Mouse (Mus musculus): ENCODE results near the gene Wwox. TPM values are rescaled to one million over a fixed set of nuclear protein-coding genes. Genes with fewer than 3 reads are reported as not detected.

The Wwox gene
- polyA plus RNA-seq, 1 experiment = 12.4 TPM

DNA sequence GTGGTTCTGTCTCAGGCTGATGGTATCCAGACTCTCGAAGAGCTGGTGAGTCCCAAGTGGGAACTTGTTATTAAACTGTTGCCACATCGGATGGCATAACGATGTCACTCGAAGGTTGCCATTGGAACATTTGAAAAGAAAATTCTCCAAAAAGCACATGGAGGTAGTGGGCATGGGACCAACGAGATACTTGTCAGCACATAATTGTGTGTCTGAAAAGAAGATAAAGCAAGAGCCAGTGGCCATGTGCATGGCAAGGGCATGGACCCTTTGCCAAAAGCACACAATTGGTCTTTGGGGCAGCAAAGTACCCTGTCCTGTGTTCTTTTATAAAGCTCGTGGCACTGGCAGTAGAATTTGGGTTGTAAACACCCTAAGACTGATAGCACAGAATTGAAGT lies 909.2 kb downstream of the Wwox start:
- peaks cover 4% of the 10 kb centered on the region; the same call in 1 of the 2 replicates for H3K4me1 ChIP-seq (ENCODE audit: control insufficient read depth, insufficient read depth, low read length)
- TF ChIP-seq CTCF (IDR thresholded peaks at IDR 0.05; ENCODE audit: low read depth, low read length) (no peak), POLR2A (IDR thresholded peaks at IDR 0.05; ENCODE audit: borderline replicate concordance, low read depth, low read length) (no peak)
- H3K4me3 ChIP-seq (ENCODE audit: insufficient read depth, low read length) = no peak overlapping the region
- H3K27ac ChIP-seq (ENCODE audit: insufficient read depth, low read depth, low read length) = no peak overlapping the region

DNA sequence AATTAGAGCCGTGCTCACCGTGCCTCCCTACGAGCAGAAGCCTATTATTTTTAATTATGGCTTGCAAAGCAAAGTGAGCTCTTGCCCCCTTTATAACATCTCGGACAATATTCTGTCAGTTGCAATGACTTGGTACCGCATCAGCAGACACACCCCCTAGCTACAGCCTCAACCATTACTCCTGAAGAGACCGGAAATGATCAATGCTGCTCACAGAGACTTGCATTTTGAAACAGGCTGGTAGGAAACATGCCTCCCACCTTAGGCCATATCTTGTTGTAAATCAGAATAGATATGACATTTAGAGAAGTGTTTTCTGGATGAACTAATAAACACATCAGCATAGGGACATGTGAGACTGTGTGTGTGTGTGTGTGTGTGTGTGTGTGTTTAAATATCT lies 911.3 kb downstream of the Wwox start:
- H3K27ac ChIP-seq (ENCODE audit: insufficient read depth, low read depth, low read length) = no peak overlapping the region
- H3K4me3 ChIP-seq (ENCODE audit: insufficient read depth, low read length) = no peak overlapping the region
- H3K4me1 ChIP-seq (ENCODE audit: control insufficient read depth, insufficient read depth, low read length) = peaks cover 4% of the 10 kb centered on the region; the same call in 1 of the 2 replicates
- no peak for TF ChIP-seq CTCF (IDR thresholded peaks at IDR 0.05; ENCODE audit: low read depth, low read length)
- TF ChIP-seq POLR2A (IDR thresholded peaks at IDR 0.05; ENCODE audit: borderline replicate concordance, low read depth, low read length) = no peak

DNA sequence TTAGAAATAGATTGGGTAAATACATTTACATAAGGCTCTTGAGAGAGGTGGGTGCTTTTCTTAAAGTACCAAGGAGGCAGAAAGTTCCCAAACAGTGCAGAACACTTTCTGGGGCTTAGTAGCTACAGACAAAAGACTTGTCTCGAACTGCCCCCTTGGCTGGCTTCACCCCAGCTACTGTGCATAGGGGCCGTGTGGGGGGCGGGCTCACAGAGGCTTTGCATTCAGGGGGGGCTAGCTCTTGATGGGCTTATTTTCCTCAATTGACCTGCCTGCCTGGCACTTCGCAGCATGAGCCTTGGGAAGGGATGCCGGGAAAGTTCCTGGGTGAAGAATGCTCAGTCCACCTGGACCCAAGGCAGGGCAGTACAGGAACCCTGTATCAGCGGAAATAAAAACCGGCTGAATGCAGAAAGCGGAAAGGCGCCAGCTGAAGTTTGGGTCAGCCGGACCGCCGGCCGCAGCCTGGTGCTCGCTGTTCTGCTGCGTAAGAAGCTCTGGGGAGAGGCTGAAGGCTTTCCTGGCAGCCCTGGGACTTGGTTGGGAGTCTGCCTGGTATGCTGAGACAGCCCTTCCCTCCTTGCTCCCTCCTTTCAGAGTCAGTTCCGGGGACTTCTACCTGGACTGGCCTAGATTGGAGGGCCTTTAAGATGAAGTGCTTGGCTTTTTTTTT lies 918.3 kb downstream of the Wwox start:
- no peaks in the 10 kb centered on the region for H3K4me1 ChIP-seq (ENCODE audit: control insufficient read depth, insufficient read depth, low read length)
- TF ChIP-seq CTCF (IDR thresholded peaks at IDR 0.05; ENCODE audit: low read depth, low read length) = no peak
- TF ChIP-seq POLR2A (IDR thresholded peaks at IDR 0.05; ENCODE audit: borderline replicate concordance, low read depth, low read length) = no peak
- H3K4me3 ChIP-seq (ENCODE audit: insufficient read depth, low read length) = no peak overlapping the region
- H3K27ac ChIP-seq (ENCODE audit: insufficient read depth, low read depth, low read length) = no peak overlapping the region

DNA sequence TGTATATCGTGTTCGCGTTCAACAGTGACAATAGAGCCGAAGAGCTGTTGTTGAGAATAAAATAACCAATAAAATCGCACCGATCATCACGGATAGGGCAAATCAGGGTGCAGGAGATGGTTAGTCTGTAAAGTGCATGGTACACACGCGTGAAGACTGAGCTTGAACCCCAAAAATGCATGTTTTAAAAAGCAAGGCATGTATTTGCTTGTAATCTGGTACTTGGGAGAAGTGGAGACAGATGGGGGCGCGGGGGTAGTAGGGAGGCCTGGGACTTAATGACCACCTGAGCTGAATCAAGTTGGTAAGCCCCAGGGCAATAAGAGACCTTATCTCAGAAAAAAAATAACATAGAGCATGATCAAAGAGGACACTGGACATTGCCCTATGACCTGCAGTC lies 919.0 kb downstream of the Wwox start:
- no peak overlapping the region for H3K4me3 ChIP-seq (ENCODE audit: insufficient read depth, low read length)
- no peaks in the 10 kb centered on the region for H3K4me1 ChIP-seq (ENCODE audit: control insufficient read depth, insufficient read depth, low read length)
- no peak overlapping the region for H3K27ac ChIP-seq (ENCODE audit: insufficient read depth, low read depth, low read length)
- TF ChIP-seq CTCF (IDR thresholded peaks at IDR 0.05; ENCODE audit: low read depth, low read length) (no peak), POLR2A (IDR thresholded peaks at IDR 0.05; ENCODE audit: borderline replicate concordance, low read depth, low read length) (no peak)

DNA sequence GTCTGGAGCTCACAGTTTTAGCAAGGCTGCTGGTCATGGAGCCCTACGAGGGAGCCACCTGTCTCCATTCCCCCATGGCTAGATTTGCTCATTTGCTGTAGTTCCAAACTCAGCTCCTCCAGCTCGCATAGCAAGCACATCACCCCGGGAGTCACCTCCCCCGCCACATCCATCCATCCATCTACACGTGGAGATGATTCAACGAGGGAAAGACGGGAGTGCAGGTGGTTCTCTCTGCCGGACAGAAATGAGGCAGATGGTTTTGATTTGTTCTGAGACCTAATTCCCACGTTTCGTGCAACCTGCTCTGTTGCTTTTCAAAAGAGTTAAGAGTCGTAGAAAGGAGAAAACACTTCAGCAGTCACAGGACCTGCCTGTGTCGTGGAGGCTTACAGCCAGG lies 920.2 kb downstream of the Wwox start:
- Histone ChIP-seq H3K4me1 (ENCODE audit: control insufficient read depth, insufficient read depth, low read length) (no peaks in the 10 kb centered on the region), H3K27ac (ENCODE audit: insufficient read depth, low read depth, low read length) (no peak overlapping the region), H3K4me3 (ENCODE audit: insufficient read depth, low read length) (no peak overlapping the region)
- TF ChIP-seq POLR2A (IDR thresholded peaks at IDR 0.05; ENCODE audit: borderline replicate concordance, low read depth, low read length) = no peak
- TF ChIP-seq CTCF (IDR thresholded peaks at IDR 0.05; ENCODE audit: low read depth, low read length) = no peak

DNA sequence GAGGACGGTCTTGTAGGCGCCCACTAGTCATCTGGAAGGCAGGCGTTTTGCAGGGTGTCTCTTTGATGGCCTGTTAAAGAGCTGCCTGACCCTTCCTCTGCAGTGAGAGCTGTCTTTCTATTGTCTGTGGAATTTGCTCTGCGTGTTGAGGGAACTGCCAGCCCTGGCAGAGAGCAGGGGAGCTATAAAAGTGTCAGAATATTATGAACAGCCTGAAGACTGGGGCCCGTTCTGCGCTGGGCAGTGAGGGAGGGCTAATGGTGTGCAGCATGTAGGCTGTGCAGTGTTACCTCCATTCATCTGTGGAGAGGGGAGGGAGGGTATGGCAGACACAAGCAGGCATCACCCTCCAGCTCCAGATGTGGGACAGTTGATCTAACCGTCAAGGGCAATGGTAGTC lies 923.1 kb downstream of the Wwox start:
- Histone ChIP-seq H3K27ac (ENCODE audit: insufficient read depth, low read depth, low read length) (no peak overlapping the region), H3K4me3 (ENCODE audit: insufficient read depth, low read length) (no peak overlapping the region), H3K4me1 (ENCODE audit: control insufficient read depth, insufficient read depth, low read length) (no peaks in the 10 kb centered on the region)
- TF ChIP-seq POLR2A (IDR thresholded peaks at IDR 0.05; ENCODE audit: borderline replicate concordance, low read depth, low read length) (no peak), CTCF (IDR thresholded peaks at IDR 0.05; ENCODE audit: low read depth, low read length) (no peak)

DNA sequence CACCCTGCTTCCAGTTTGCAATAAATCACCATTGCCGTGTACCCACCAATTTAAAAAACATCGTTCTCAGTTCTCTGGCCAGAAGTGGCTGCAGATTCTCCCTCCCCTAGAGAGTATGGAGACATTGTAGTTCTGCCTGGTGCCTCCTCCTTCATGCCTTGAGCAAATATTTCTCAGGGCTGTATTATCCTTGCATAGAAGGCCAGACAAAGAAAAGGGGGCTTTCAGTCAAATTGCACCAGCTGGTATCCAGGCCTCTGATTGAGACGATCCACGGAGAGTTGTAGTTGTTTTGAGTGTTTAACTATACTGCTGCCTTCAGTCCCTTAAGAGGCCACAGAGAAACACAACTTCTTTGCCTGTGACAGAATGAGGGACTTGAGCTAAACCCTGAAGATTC lies 935.5 kb downstream of the Wwox start:
- Histone ChIP-seq H3K4me3 (ENCODE audit: insufficient read depth, low read length) (no peak overlapping the region), H3K4me1 (ENCODE audit: control insufficient read depth, insufficient read depth, low read length) (peaks cover 10% of the 10 kb centered on the region), H3K27ac (ENCODE audit: insufficient read depth, low read depth, low read length) (no peak overlapping the region)
- TF ChIP-seq POLR2A (IDR thresholded peaks at IDR 0.05; ENCODE audit: borderline replicate concordance, low read depth, low read length) (no peak), CTCF (IDR thresholded peaks at IDR 0.05; ENCODE audit: low read depth, low read length) (no peak)

DNA sequence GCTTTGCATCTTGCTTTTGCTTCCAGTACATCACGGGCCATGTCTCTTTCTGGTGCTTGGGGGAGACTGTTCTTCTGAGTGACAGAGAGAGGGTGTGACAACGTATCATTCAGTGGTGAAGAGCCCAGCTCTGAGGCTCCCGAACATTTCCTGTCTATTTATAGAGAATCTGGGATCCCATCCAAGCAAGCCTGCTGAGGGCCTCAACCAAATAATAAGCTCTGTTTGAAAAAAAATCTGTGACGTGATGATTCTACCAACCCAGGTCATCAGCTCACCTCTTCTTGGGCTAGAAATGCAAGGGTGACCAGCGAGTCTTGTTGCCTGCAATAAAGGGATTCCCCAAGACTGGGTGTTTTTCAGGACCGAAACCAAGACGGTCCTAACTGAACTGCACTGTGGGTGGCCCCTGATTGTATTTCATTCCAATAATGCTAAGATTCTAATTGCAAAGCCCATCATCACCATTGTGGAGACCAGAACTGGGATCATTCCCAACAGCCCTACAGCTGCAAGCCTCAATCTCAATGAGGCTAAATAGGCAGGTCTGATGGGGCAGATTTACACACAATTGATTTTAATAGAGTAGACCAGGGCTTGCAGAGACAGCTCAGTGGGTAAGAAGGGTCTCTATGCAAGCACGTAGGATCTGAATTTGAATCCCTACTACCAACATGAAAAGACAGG lies 936.0 kb downstream of the Wwox start:
- Histone ChIP-seq H3K27ac (ENCODE audit: insufficient read depth, low read depth, low read length) (no peak overlapping the region), H3K4me3 (ENCODE audit: insufficient read depth, low read length) (no peak overlapping the region), H3K4me1 (ENCODE audit: control insufficient read depth, insufficient read depth, low read length) (peaks cover 10% of the 10 kb centered on the region)
- TF ChIP-seq CTCF (IDR thresholded peaks at IDR 0.05; ENCODE audit: low read depth, low read length) (no peak), POLR2A (IDR thresholded peaks at IDR 0.05; ENCODE audit: borderline replicate concordance, low read depth, low read length) (no peak)

DNA sequence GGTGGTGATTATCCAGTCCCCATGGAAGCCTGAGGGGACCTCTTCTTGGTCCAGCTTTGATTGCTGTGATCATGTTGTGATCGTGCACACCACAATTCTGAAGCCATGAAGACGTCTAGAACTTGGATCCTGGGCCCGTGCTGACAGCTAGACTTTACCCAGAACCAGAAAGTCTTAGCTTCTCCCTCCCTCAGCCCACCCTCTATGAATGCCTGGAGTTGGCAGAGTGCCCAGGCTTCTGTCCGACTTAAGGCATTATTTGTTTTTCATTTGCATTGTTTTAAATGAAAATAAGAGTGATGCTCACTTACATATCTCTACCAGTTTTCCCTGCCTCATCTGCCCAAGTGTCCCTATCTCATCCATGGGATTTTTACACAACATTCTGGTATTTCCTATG lies 937.9 kb downstream of the Wwox start:
- no peak overlapping the region for H3K27ac ChIP-seq (ENCODE audit: insufficient read depth, low read depth, low read length)
- H3K4me1 ChIP-seq (ENCODE audit: control insufficient read depth, insufficient read depth, low read length) = peaks cover 10% of the 10 kb centered on the region
- H3K4me3 ChIP-seq (ENCODE audit: insufficient read depth, low read length) = no peak overlapping the region
- TF ChIP-seq POLR2A (IDR thresholded peaks at IDR 0.05; ENCODE audit: borderline replicate concordance, low read depth, low read length) (no peak), CTCF (IDR thresholded peaks at IDR 0.05; ENCODE audit: low read depth, low read length) (no peak)

DNA sequence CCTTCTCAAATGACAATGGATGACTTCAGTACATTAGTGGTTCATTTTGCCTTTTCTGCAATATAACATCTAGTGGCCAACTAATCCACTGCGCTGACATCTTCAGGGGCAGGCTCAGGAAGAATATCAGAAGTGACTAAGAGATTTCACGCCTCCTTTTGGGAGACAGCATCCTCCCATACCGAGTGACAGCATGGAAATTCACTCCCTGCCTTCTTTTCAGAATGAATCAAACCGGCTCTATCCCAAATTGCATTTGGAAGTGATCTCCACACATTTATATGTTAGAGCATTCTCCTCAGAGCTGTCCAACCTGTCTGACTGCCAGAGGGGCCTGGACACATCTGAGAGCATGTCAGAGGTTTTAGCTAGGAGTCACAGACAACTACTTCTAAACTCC lies 940.6 kb downstream of the Wwox start:
- Histone ChIP-seq H3K4me3 (ENCODE audit: insufficient read depth, low read length) (no peak overlapping the region), H3K4me1 (ENCODE audit: control insufficient read depth, insufficient read depth, low read length) (peaks cover 10% of the 10 kb centered on the region), H3K27ac (ENCODE audit: insufficient read depth, low read depth, low read length) (no peak overlapping the region)
- no peak for TF ChIP-seq POLR2A (IDR thresholded peaks at IDR 0.05; ENCODE audit: borderline replicate concordance, low read depth, low read length)
- no peak for TF ChIP-seq CTCF (IDR thresholded peaks at IDR 0.05; ENCODE audit: low read depth, low read length)
